Mouse (Mus musculus): ENCODE data around the gene Trim72. TPM values are rescaled to one million over a fixed set of nuclear protein-coding genes. Genes with fewer than 3 reads are reported as not detected.
"Not testable (repeated sequence)": the region's sequence is repeated elsewhere in the genome, so short reads cannot be mapped to it uniquely, and the experiment has no call there.

Gene Trim72
- total and polyA plus RNA-seq, 3 experiments: 0.13 TPM; not detected in 2

DNA sequence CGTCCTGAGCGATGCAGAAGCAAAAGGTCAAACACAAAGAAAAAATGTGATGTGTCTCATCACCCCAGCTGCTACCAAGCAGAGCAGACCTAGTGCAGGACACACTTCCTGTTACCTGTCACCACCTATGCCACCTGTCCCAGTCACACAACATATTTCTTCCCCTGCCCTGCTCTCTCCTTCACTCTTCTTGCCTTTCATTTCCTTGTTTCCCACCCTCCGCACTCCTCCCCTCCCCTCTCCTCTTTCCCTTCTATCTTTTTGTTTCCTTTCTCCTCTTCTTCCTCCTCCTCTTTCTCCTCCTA is 29.2 kb downstream of the Trim72 start:
- no peak overlapping the region for H3K27ac ChIP-seq (ENCODE audit: insufficient read depth, low read depth)
- no peak overlapping the region for H3K9ac ChIP-seq (ENCODE audit: insufficient read depth, low read depth)
- in situ Hi-C loops (cut with MboI; ENCODE audit: low pct_ligation_motif_present, low pct_unique_long_range_greater_than_20kb, low sequenced_read_pairs) (no loop called here), dilution Hi-C loops (cut with MboI; ENCODE audit: extremely low pct_ligation_motif_present, extremely low pct_unique_long_range_greater_than_20kb, low sequenced_read_pairs) (no loop called here)
- H3K4me3 ChIP-seq (replicated peaks in 1 of 3; ENCODE audit: low read depth in 2 of 3, low read length in 2 of 3, poor library complexity in 1 of 3): no peak overlapping the region
- H3K27me3 ChIP-seq (replicated peaks): peaks cover 2% of the 10 kb centered on the region
- no peaks in the 10 kb centered on the region for H3K79me2 ChIP-seq (replicated peaks; ENCODE audit: control insufficient read depth, extremely low read depth, insufficient read depth, poor library complexity, severe bottlenecking)
- TF ChIP-seq IRF4 (IDR thresholded peaks at IDR 0.05; ENCODE audit: low read depth, low read length) (no peak), UBTF (IDR thresholded peaks at IDR 0.05; ENCODE audit: low read depth, low read length) (no peak), ETS1 (conservative IDR thresholded peaks at IDR 0.05; ENCODE audit: low read depth, low read length) (no peak), USF2 (conservative IDR thresholded peaks at IDR 0.05; ENCODE audit: low read depth, low read length) (no peak), TBP (conservative IDR thresholded peaks at IDR 0.05; ENCODE audit: low read depth, low read length) (no peak), RAD21 (IDR thresholded peaks at IDR 0.05; ENCODE audit: low read depth, low read length) (no peak), CHD2 (IDR thresholded peaks at IDR 0.05; ENCODE audit: low read length) (no peak), MAX (IDR thresholded peaks at IDR 0.05; ENCODE audit: low read length) (no peak)
- H3K4me1 ChIP-seq (ENCODE audit: control insufficient read depth in 1 of 2, insufficient read depth in 2 of 2): no peaks in the 10 kb centered on the region
- no peak for DNase-seq (ENCODE audit: extremely low read depth)
- H3K4me2 ChIP-seq (ENCODE audit: insufficient read depth, low read depth, poor library complexity, severe bottlenecking): no peak overlapping the region
- no peaks in the 10 kb centered on the region for H3K9me3 ChIP-seq (replicated peaks; ENCODE audit: low read length)
- H3K36me3 ChIP-seq (replicated peaks in 1 of 2; ENCODE audit: control insufficient read depth in 1 of 2, insufficient read depth in 1 of 2, low read length in 1 of 2): no peaks in the 10 kb centered on the region

DNA sequence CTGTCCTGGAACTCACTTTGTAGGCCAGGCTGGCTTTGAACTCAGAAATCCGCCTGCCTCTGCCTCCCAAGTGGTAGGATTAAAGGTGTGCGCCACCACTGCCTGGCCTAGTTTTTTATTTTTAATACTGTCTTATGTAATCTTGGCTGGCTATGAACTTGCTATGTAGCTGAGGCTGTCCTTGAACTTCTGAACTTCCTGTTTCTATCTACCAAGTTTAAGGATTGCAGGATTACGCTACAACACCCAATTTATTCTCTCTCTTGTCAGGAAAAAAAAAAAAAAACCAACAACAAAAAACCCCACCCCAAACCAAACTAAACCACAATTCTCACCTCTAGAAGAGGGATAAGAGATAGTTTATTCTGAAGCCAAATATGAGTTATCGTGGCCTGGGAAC is 29.9 kb downstream of the Trim72 start:
- Histone ChIP-seq H3K27me3 (replicated peaks) (peaks cover 2% of the 10 kb centered on the region), H3K27ac (ENCODE audit: insufficient read depth, low read depth) (no peak overlapping the region), H3K36me3 (replicated peaks in 1 of 2; ENCODE audit: control insufficient read depth in 1 of 2, insufficient read depth in 1 of 2, low read length in 1 of 2) (no peaks in the 10 kb centered on the region), H3K79me2 (replicated peaks; ENCODE audit: control insufficient read depth, extremely low read depth, insufficient read depth, poor library complexity, severe bottlenecking) (no peaks in the 10 kb centered on the region), H3K9ac (ENCODE audit: insufficient read depth, low read depth) (no peak overlapping the region), H3K9me3 (replicated peaks; ENCODE audit: low read length) (no peaks in the 10 kb centered on the region), H3K4me2 (ENCODE audit: insufficient read depth, low read depth, poor library complexity, severe bottlenecking) (no peak overlapping the region), H3K4me1 (ENCODE audit: control insufficient read depth in 1 of 2, insufficient read depth in 2 of 2) (no peaks in the 10 kb centered on the region), H3K4me3 (replicated peaks in 1 of 3; ENCODE audit: low read depth in 2 of 3, low read length in 2 of 3, poor library complexity in 1 of 3) (no peak overlapping the region)
- TF ChIP-seq USF1 (IDR thresholded peaks at IDR 0.05; ENCODE audit: low read depth, low read length) (no peak), MEF2A (IDR thresholded peaks at IDR 0.05; ENCODE audit: borderline replicate concordance, low read depth, low read length) (no peak), TCF12 (IDR thresholded peaks at IDR 0.05; ENCODE audit: low read depth, low read length) (no peak), MAZ (IDR thresholded peaks at IDR 0.05; ENCODE audit: low read depth, low read length) (no peak), ETS1 (conservative IDR thresholded peaks at IDR 0.05; ENCODE audit: low read depth, low read length) (no peak), SMC3 (IDR thresholded peaks at IDR 0.05; ENCODE audit: low read depth, low read length) (no peak), MAX (IDR thresholded peaks at IDR 0.05; ENCODE audit: low read length) (no peak), ZC3H11A (IDR thresholded peaks at IDR 0.05; ENCODE audit: low read depth, low read length) (no peak), RCOR1 (conservative IDR thresholded peaks at IDR 0.05; ENCODE audit: low read depth, low read length) (no peak), POLR2A (IDR thresholded peaks at IDR 0.05; ENCODE audit: low read depth, low read length) (no peak), BHLHE40 (IDR thresholded peaks at IDR 0.05; ENCODE audit: low read depth, low read length) (no peak), CHD1 (IDR thresholded peaks at IDR 0.05; ENCODE audit: low read depth, low read length) (no peak), GABPA (IDR thresholded peaks at IDR 0.05; ENCODE audit: insufficient replicate concordance, low read depth, low read length) (no peak)
- DNase-seq (ENCODE audit: extremely low read depth): no peak
- dilution Hi-C loops (cut with MboI; ENCODE audit: extremely low pct_ligation_motif_present, extremely low pct_unique_long_range_greater_than_20kb, low sequenced_read_pairs): no loop called here
- in situ Hi-C loops (cut with MboI; ENCODE audit: low pct_ligation_motif_present, low pct_unique_long_range_greater_than_20kb, low sequenced_read_pairs): no loop called here

DNA sequence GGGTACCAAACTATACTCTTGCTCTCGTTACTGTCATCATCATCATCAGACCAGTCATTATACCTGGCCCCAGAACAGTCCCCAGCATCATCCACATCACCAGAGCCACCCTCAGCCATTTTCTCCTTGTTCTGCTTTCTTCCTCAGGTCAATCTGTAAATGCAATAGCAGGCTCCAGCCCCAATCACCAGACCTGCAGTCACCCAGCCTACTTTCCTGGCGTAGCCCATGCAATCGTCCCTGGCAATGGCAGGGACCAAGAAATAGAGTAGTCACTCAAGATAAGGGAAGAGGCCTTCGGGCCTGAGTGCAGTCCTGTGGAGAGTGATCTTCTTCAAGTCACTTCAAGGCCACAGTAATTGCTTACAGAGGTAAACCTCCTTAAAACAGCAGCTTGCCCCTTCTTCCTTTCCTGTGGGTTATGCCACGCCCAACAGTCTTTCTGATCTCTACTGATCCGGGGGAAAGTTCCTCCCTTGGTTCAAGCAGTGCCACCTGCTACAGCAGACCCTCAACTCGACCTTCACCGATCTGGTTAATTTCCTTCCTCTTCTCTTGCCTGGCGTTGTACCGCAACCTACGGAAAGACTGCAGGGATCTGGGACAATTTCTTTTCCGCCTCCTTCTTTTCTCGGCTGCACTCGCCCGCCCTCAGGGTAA is 38.5 kb downstream of the Trim72 start:
- dilution Hi-C loops (cut with MboI; ENCODE audit: extremely low pct_ligation_motif_present, extremely low pct_unique_long_range_greater_than_20kb, low sequenced_read_pairs); H3K27ac ChIP-seq (ENCODE audit: insufficient read depth, low read depth); H3K4me1 ChIP-seq (ENCODE audit: control insufficient read depth in 1 of 2, insufficient read depth in 2 of 2); H3K36me3 ChIP-seq (replicated peaks in 1 of 2; ENCODE audit: control insufficient read depth in 1 of 2, insufficient read depth in 1 of 2, low read length in 1 of 2); DNase-seq (ENCODE audit: extremely low read depth); H3K9me3 ChIP-seq (replicated peaks; ENCODE audit: low read length); in situ Hi-C loops (cut with MboI; ENCODE audit: low pct_ligation_motif_present, low pct_unique_long_range_greater_than_20kb, low sequenced_read_pairs); H3K9ac ChIP-seq (ENCODE audit: insufficient read depth, low read depth); H3K79me2 ChIP-seq (replicated peaks; ENCODE audit: control insufficient read depth, extremely low read depth, insufficient read depth, poor library complexity, severe bottlenecking); H3K4me3 ChIP-seq (replicated peaks in 1 of 3; ENCODE audit: low read depth in 2 of 3, low read length in 2 of 3, poor library complexity in 1 of 3); H3K27me3 ChIP-seq (replicated peaks); H3K4me2 ChIP-seq (ENCODE audit: insufficient read depth, low read depth, poor library complexity, severe bottlenecking): not testable (repeated sequence)
